Mouse (Mus musculus): ENCODE measurements around the gene B430306N03Rik. TPM values are rescaled to one million over a fixed set of nuclear protein-coding genes. Genes with fewer than 3 reads are reported as not detected.

Gene B430306N03Rik
- polyA plus RNA-seq, 1 experiment from 2014 or later, result not detected

DNA sequence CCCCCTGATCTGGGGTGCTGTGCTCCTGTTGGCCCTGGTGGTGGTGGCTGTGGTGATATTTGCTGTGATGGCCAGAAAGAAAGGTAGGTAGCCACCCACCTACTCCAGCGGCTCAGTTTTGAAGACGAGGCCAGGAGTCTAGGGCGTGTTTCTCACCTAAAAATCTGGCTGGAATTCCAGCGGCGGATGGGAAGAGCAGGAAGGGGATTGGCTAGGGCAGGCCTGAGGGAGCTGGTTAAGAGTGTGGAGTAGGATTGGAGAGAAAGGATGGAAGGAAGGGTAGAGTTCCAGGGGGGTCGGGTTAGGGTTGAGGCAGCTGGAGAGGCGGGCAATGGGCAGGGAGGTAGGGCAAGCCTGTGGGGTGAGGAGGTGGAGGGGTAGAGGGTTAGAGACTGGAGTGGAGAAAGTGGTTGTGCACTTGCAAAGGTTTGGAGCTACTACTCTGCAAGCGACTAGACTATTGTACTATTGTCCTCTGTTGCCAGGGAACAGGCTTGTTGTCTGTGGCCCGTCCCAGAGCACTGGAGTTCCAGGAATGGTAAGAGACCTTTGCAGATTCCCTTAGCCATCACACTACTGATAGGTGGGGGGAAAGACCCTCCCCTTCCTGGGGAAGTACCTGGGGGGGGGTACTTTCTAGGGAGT lies 49.7 kb downstream of the B430306N03Rik start:
- no peak overlapping the region for H3K4me3 ChIP-seq (replicated peaks)
- H3K4me1 ChIP-seq (replicated peaks), result no peaks in the 10 kb centered on the region
- no peaks in the 10 kb centered on the region for H3K9me3 ChIP-seq
- H3K27me3 ChIP-seq, result no peaks in the 10 kb centered on the region
- H3K4me2 ChIP-seq (replicated peaks), result no peak overlapping the region
- H3K27ac ChIP-seq, result no peak overlapping the region
- 68% methylated on average over 9 of the region's 9 CpGs for WGBS
- ATAC-seq, result no peak
- H3K36me3 ChIP-seq, result no peaks in the 10 kb centered on the region
- H3K9ac ChIP-seq (replicated peaks), result no peak overlapping the region

GRCm38 (mm10) chr17:48366806-48367205 lies 50.9 kb downstream of the B430306N03Rik start:
- no peaks in the 10 kb centered on the region for H3K9me3 ChIP-seq
- no peak overlapping the region for H3K4me2 ChIP-seq (replicated peaks)
- ATAC-seq, result no peak
- H3K4me1 ChIP-seq (replicated peaks), result no peaks in the 10 kb centered on the region
- H3K27ac ChIP-seq, result no peak overlapping the region
- H3K27me3 ChIP-seq, result no peaks in the 10 kb centered on the region
- no peaks in the 10 kb centered on the region for H3K36me3 ChIP-seq
- 93% methylated on average over 5 of the region's 5 CpGs for WGBS
- no peak overlapping the region for H3K9ac ChIP-seq (replicated peaks)
- no peak overlapping the region for H3K4me3 ChIP-seq (replicated peaks)

GRCm38 (mm10) chr17:48371621-48372020 lies 55.7 kb downstream of the B430306N03Rik start:
- no peak overlapping the region for H3K27ac ChIP-seq
- no peaks in the 10 kb centered on the region for H3K27me3 ChIP-seq
- no peak for ATAC-seq
- no peaks in the 10 kb centered on the region for H3K36me3 ChIP-seq
- no peak overlapping the region for H3K4me2 ChIP-seq (replicated peaks)
- no peak overlapping the region for H3K4me3 ChIP-seq (replicated peaks)
- no peaks in the 10 kb centered on the region for H3K4me1 ChIP-seq (replicated peaks)
- no peak overlapping the region for H3K9ac ChIP-seq (replicated peaks)
- no peaks in the 10 kb centered on the region for H3K9me3 ChIP-seq

GRCm38 (mm10) chr17:48372987-48373386 lies 57.0 kb downstream of the B430306N03Rik start:
- no peak overlapping the region for H3K4me3 ChIP-seq (replicated peaks)
- ATAC-seq, result no peak
- 89% methylated on average over 8 of the region's 8 CpGs for WGBS

GRCm38 (mm10) chr17:48376102-48376501 lies 60.2 kb downstream of the B430306N03Rik start:
- H3K27ac ChIP-seq, result no peak overlapping the region
- no peaks in the 10 kb centered on the region for H3K9me3 ChIP-seq
- H3K36me3 ChIP-seq, result no peaks in the 10 kb centered on the region
- H3K27me3 ChIP-seq, result no peaks in the 10 kb centered on the region
- no peak overlapping the region for H3K9ac ChIP-seq (replicated peaks)
- 100% methylated on average over 1 of the region's 1 CpGs for WGBS
- H3K4me1 ChIP-seq (replicated peaks), result no peaks in the 10 kb centered on the region
- no peak overlapping the region for H3K4me2 ChIP-seq (replicated peaks)
- no peak for ATAC-seq
- H3K4me3 ChIP-seq (replicated peaks), result no peak overlapping the region

More at GRCm38 (mm10) chr17:48372987-48373386, 57.0 kb downstream of the B430306N03Rik start:
- Histone ChIP-seq H3K4me2 (replicated peaks) (no peak overlapping the region), H3K4me1 (replicated peaks) (no peaks in the 10 kb centered on the region), H3K27me3 (no peaks in the 10 kb centered on the region), H3K27ac (no peak overlapping the region), H3K36me3 (no peaks in the 10 kb centered on the region), H3K9me3 (no peaks in the 10 kb centered on the region), H3K9ac (replicated peaks) (no peak overlapping the region)

Other genes with a start within 250 kb of the B430306N03Rik start
- 0.34 TPM in 1 of 2 replicates, not detected in the other for gene 1700067P10Rik, start 226.8 kb upstream of the B430306N03Rik start, polyA plus RNA-seq (2015; fragmentation: Nextera tagmentation; extraction: Ambion mirVana)
- not detected in 2 replicates for gene 9830107B12Rik, start 169.9 kb upstream of the B430306N03Rik start, polyA plus RNA-seq (2015; fragmentation: Nextera tagmentation; extraction: Ambion mirVana)
- gene A530064D06Rik, start 148.9 kb upstream of the B430306N03Rik start, polyA plus RNA-seq (2015; fragmentation: Nextera tagmentation; extraction: Ambion mirVana), result not detected in 2 replicates
- not detected in 2 replicates for gene Trem1, start 83.4 kb upstream of the B430306N03Rik start, polyA plus RNA-seq (2015; fragmentation: Nextera tagmentation; extraction: Ambion mirVana)
- not detected in 2 replicates for gene Trem3, start 68.4 kb upstream of the B430306N03Rik start, polyA plus RNA-seq (2015; fragmentation: Nextera tagmentation; extraction: Ambion mirVana)
- 0.20 and 0.30 TPM in 2 replicates for gene Treml4, start 51.8 kb upstream of the B430306N03Rik start, polyA plus RNA-seq (2015; fragmentation: Nextera tagmentation; extraction: Ambion mirVana)
- gene Treml2, start 16.6 kb upstream of the B430306N03Rik start, polyA plus RNA-seq (2015; fragmentation: Nextera tagmentation; extraction: Ambion mirVana), result 0.08 TPM in 1 of 2 replicates, not detected in the other
- 2.8 and 3.1 TPM in 2 replicates for gene Trem2, start 30.3 kb downstream of the B430306N03Rik start, polyA plus RNA-seq (2015; fragmentation: Nextera tagmentation; extraction: Ambion mirVana)
- 0.59 and 0.80 TPM in 2 replicates for gene Treml1, start 43.8 kb downstream of the B430306N03Rik start, polyA plus RNA-seq (2015; fragmentation: Nextera tagmentation; extraction: Ambion mirVana)
- 14.2 and 15.9 TPM in 2 replicates for gene Nfya, start 93.8 kb downstream of the B430306N03Rik start, polyA plus RNA-seq (2015; fragmentation: Nextera tagmentation; extraction: Ambion mirVana)
- gene Oard1, start 93.9 kb downstream of the B430306N03Rik start, polyA plus RNA-seq (2015; fragmentation: Nextera tagmentation; extraction: Ambion mirVana), result 65.6 and 67.0 TPM in 2 replicates
- gene Apobec2, start 116.8 kb downstream of the B430306N03Rik start, polyA plus RNA-seq (2015; fragmentation: Nextera tagmentation; extraction: Ambion mirVana), result 0.46 and 0.58 TPM in 2 replicates
- 3.2 and 3.5 TPM in 2 replicates for gene Tspo2, start 135.4 kb downstream of the B430306N03Rik start, polyA plus RNA-seq (2015; fragmentation: Nextera tagmentation; extraction: Ambion mirVana)
- gene Unc5cl, start 138.8 kb downstream of the B430306N03Rik start, polyA plus RNA-seq (2015; fragmentation: Nextera tagmentation; extraction: Ambion mirVana), result 0.23 TPM in 2 replicates